Mouse (Mus musculus): ENCODE data around the gene 1700029J07Rik. TPM values are rescaled to one million over a fixed set of nuclear protein-coding genes. Genes with fewer than 3 reads are reported as not detected.
A peak's percentile ranks its signal among the peaks of the same experiment; 100 is the strongest.

1700029J07Rik gene
- polyA plus RNA-seq, 1 experiment from 2014 or later = 2.2 TPM

DNA sequence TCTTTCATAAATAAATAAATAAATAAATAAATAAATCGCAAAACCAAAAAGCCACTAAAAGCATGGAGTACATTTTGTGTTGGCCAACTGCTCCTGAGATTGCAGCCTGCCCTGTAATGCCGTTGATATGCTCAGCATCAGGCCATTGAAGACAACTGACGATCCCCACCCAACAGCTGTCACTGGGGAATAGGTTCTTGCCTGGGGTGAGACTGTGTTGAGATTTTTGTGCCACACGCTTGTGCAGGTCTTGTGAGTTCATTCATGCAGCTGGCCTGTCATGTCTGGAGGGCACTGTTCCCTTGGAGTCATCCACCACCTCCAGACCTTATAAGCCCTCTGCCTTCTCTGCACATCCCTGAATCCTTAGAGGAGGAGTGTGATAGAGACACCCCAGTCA is 28.8 kb downstream of the 1700029J07Rik start:
- Histone ChIP-seq H3K27ac (replicated peaks) (no peak overlapping the region), H3K4me2 (no peak overlapping the region), H3K9me3 (no peaks in the 10 kb centered on the region), H3K27me3 (replicated peaks) (no peaks in the 10 kb centered on the region), H3K9ac (no peak overlapping the region), H3K4me3 (no peak overlapping the region), H3K4me1 (peaks cover 7% of the 10 kb centered on the region), H3K36me3 (no peaks in the 10 kb centered on the region)
- WGBS = 79% methylated on average over 4 of the region's 4 CpGs
- ATAC-seq (ENCODE audit: extremely low read depth, insufficient number of reproducible peaks, low FRiP score, low TSS enrichment) = no peak

DNA sequence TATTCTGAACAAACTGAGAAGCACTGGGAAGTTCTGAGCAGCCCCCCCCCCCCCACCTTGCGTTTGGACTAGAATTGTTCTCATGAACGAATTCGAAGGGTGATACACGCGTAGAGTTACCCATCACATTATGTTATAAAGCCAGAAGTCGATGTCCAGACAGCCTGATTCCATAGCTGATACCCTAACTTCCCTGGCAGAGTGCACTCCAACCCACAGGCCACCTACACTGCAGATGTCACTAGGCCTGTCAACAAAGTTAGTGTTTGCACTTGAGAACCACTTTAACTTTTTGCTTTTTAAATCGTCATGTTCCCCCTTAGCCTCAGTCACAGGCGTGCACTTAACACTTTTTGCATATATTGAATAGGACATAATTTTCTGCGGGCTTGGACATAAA is 38.1 kb downstream of the 1700029J07Rik start:
- 73% methylated on average over 9 of the region's 9 CpGs for WGBS
- Histone ChIP-seq H3K9me3 (no peaks in the 10 kb centered on the region), H3K4me2 (no peak overlapping the region), H3K4me1 (peaks cover 10% of the 10 kb centered on the region), H3K36me3 (no peaks in the 10 kb centered on the region), H3K9ac (no peak overlapping the region), H3K27me3 (replicated peaks) (no peaks in the 10 kb centered on the region), H3K4me3 (no peak overlapping the region), H3K27ac (replicated peaks) (no peak overlapping the region)
- no peak for ATAC-seq (ENCODE audit: extremely low read depth, insufficient number of reproducible peaks, low FRiP score, low TSS enrichment)

DNA sequence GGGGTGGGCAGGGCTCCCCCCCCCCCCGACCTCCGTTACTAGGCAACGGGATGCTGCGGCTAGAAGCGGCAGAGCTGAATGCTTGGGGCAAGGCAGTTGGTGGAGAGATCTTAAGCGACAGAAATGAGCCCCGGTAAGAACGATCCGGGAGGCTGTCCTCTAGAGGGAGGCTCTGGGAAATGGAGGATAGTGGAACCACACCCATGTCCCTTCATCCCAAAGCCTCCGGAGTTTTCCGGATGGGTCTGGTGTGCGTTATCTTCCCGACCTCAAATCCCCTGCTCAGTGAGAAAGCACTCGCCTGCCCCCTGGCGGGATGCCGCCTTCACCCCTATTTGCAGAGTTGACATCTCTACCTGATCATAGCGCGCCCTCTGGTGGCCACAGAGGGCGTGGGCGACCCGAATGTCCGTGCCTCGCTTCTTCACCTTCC is 40.5 kb downstream of the 1700029J07Rik start, which contains the start of gene Ccdc110:
TSS of gene Ccdc110 (plus strand) at position 38 of the 433 bp plus-strand sequence.
- Histone ChIP-seq H3K27ac (replicated peaks) (no peak within 1 kb of the TSS), H3K4me2 (peak within 1 kb of the TSS; percentile 65), H3K9ac (peak within 1 kb of the TSS; percentile 38; the same call in 1 of the 2 replicates), H3K36me3 (peaks cover 4% of the 10 kb centered on the region; the same call in 1 of the 2 replicates), H3K4me1 (peaks cover 14% of the 10 kb centered on the region), H3K27me3 (replicated peaks) (no peaks in the 10 kb centered on the region), H3K4me3 (peak within 1 kb of the TSS; percentile 43), H3K9me3 (peaks cover 12% of the 10 kb centered on the region)
- no peak; the same call in 1 of the 2 replicates for ATAC-seq (ENCODE audit: extremely low read depth, insufficient number of reproducible peaks, low FRiP score, low TSS enrichment)
- WGBS = 3% methylated on average over 23 of the region's 23 CpGs

DNA sequence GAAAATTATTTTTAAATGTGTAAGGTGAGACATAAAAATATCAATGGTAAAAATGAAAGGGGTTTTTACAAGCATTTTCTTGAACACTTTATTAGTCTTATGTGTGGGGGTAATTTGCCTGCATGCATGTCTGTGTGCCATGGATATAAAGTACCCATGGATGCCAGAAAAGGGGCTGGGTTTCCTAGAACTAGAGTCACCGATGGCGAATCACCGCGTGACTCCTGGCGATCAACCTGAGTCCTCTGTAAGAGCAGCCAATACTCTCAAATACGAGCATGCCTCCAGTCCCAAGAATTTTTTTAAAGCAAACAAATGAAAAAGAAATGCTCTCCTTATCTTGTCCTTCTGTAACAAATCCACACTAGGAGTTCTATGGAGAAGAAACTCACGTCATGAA is 52.9 kb downstream of the 1700029J07Rik start:
- no peak overlapping the region for H3K9ac ChIP-seq
- ATAC-seq (ENCODE audit: extremely low read depth, insufficient number of reproducible peaks, low FRiP score, low TSS enrichment) = no peak

DNA sequence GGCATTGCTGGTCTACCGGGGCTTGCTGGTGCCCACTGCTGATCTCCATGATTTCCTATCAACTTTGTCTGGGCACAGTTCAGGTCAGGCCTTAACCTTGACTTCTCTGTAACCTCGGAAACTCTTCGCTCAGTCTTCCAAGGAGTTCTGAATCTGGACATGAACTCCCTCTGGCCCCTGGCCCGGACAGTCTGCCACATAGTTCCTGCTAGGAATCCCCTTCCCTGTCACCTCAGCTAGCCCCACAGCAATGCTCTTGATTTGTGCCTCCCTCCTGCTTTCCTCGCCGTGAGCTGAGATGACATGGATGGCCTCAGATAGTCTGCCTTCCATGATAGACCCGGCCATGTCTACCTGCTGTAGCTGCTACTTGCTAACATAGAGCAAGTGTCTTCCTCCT is 54.7 kb downstream of the 1700029J07Rik start:
- 87% methylated on average over 7 of the region's 7 CpGs for WGBS
- Histone ChIP-seq H3K9me3 (peaks cover 3% of the 10 kb centered on the region; the same call in 1 of the 2 replicates), H3K9ac (no peak overlapping the region), H3K27ac (replicated peaks) (no peak overlapping the region), H3K4me1 (no peaks in the 10 kb centered on the region; the same call in 1 of the 2 replicates), H3K4me2 (no peak overlapping the region), H3K36me3 (peaks cover 50% of the 10 kb centered on the region), H3K4me3 (no peak overlapping the region), H3K27me3 (replicated peaks) (no peaks in the 10 kb centered on the region)
- ATAC-seq (ENCODE audit: extremely low read depth, insufficient number of reproducible peaks, low FRiP score, low TSS enrichment) = no peak

More for the DNA sequence above, 52.9 kb downstream of the 1700029J07Rik start:
- 88% methylated on average over 7 of the region's 7 CpGs for WGBS
- H3K27ac ChIP-seq (replicated peaks) = no peak overlapping the region
- no peaks in the 10 kb centered on the region for H3K27me3 ChIP-seq (replicated peaks)
- peaks cover 33% of the 10 kb centered on the region for H3K36me3 ChIP-seq
- peaks cover 3% of the 10 kb centered on the region; the same call in 1 of the 2 replicates for H3K9me3 ChIP-seq
- no peak overlapping the region for H3K4me3 ChIP-seq
- no peaks in the 10 kb centered on the region; the same call in 1 of the 2 replicates for H3K4me1 ChIP-seq
- no peak overlapping the region for H3K4me2 ChIP-seq

DNA sequence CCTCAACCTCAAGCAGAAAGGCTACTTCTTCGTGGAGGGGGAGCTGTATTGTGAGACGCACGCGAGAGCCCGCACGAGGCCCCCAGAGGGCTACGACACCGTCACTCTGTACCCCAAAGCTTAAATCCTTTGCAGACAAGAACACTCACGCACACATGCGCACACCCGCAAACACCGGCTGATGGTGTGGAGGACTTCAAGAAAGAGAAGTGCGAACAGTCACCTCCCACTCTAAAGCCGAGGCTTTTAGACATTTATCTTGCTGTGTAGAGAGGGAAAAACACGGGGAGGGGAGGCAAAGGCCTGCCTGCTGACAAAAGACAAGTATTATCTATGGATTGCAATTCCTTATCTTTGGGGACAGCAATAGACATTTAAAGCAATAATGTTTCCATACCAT is 56.2 kb downstream of the 1700029J07Rik start:
- Histone ChIP-seq H3K27ac (replicated peaks) (peak overlapping the region; percentile 8; the same call in 1 of the 2 replicates), H3K4me3 (no peak overlapping the region), H3K27me3 (replicated peaks) (no peaks in the 10 kb centered on the region), H3K9me3 (peaks cover 3% of the 10 kb centered on the region; the same call in 1 of the 2 replicates), H3K36me3 (peaks cover 62% of the 10 kb centered on the region), H3K9ac (no peak overlapping the region), H3K4me1 (no peaks in the 10 kb centered on the region; the same call in 1 of the 2 replicates), H3K4me2 (no peak overlapping the region)
- 68% methylated on average over 15 of the region's 15 CpGs for WGBS
- ATAC-seq (ENCODE audit: extremely low read depth, insufficient number of reproducible peaks, low FRiP score, low TSS enrichment) = no peak

DNA sequence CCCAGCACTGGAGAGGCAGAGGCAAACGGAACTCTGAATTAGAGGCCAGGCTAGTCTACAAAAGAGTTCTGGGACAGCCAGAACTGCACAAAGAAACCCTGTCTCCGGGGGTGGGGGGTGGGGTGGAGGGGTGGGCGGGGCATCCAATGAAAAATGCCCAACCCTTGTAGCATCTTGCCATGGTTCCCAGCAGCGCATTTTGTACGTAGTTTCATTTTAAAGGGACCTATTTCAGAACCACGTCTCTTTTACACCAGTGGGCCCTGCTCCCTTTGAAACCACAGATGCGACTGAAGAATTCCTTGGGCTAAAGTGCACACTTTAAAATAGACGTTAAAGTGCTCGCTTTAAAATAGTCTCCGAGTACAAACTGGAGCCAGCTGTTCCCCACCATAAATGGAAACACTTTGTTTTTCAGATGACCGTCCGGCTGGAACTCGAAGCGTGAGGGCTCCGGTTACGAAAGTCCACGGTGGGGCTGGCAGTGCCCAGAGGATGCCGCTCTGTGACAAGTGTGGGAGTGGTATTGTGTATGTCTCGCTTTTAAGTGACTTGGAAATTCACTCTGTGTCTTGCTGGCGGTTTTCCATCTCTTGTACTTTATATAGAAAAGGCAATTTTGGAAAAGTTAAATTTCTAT is 57.9 kb downstream of the 1700029J07Rik start:
- Histone ChIP-seq H3K4me3 (no peak overlapping the region; the same call in 1 of the 2 replicates), H3K27me3 (replicated peaks) (no peaks in the 10 kb centered on the region), H3K27ac (replicated peaks) (peak overlapping the region; percentile 67), H3K4me1 (no peaks in the 10 kb centered on the region; the same call in 1 of the 2 replicates), H3K9me3 (peaks cover 1% of the 10 kb centered on the region; the same call in 1 of the 2 replicates), H3K4me2 (peak overlapping the region; percentile 18), H3K9ac (no peak overlapping the region), H3K36me3 (peaks cover 75% of the 10 kb centered on the region)
- WGBS = 66% methylated on average over 20 of the region's 20 CpGs
- ATAC-seq (ENCODE audit: extremely low read depth, insufficient number of reproducible peaks, low FRiP score, low TSS enrichment) = no peak

DNA sequence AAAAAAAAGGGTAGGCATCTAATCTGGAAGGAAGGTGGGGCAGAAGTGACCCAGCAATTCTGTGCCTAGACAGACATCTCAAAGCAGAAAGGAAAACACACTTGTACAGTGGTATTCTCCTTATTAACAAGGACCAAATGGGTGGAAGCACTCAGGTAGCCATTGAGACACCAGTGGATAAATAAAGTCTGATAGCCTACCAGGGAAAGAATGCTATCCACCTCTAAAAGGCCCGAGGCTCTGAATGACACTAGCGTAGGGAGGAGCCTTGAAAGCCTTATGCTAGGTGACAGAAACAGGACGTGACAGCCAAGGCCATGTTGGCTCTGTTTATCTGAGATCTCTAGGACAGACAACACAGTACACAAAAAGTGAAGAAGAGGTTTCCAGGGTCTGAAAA is 58.6 kb downstream of the 1700029J07Rik start:
- peaks cover 82% of the 10 kb centered on the region for H3K36me3 ChIP-seq
- H3K4me1 ChIP-seq = no peaks in the 10 kb centered on the region; the same call in 1 of the 2 replicates
- 57% methylated on average over 3 of the region's 3 CpGs for WGBS
- H3K27ac ChIP-seq (replicated peaks) = peak overlapping the region; percentile 67
- no peak overlapping the region for H3K4me3 ChIP-seq
- peak overlapping the region; percentile 18; the same call in 1 of the 2 replicates for H3K4me2 ChIP-seq
- ATAC-seq (ENCODE audit: extremely low read depth, insufficient number of reproducible peaks, low FRiP score, low TSS enrichment) = no peak
- H3K9me3 ChIP-seq = no peaks in the 10 kb centered on the region
- H3K9ac ChIP-seq = no peak overlapping the region
- H3K27me3 ChIP-seq (replicated peaks) = no peaks in the 10 kb centered on the region

DNA sequence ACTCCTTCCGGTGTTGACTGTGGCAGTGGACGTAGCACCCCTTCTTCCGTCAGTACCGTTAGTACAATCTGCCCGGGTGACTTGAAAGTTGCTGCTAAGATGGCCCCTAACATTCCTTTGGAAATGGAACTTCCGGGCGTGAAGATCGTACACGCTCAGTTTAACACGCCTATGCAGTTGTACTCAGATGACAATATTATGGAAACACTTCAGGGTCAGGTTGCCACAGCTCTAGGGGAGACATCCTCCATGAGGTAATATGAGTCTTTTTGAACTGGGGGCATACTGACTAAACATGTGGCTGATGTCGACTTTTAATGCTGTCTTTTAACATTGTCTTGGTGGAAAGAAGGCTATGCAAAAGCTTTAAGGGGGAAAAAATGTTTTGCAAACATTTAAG is 61.3 kb downstream of the 1700029J07Rik start:
- no peaks in the 10 kb centered on the region for H3K9me3 ChIP-seq
- no peaks in the 10 kb centered on the region; the same call in 1 of the 2 replicates for H3K4me1 ChIP-seq
- 85% methylated on average over 11 of the region's 11 CpGs for WGBS
- no peak overlapping the region for H3K4me3 ChIP-seq
- H3K9ac ChIP-seq = no peak overlapping the region
- no peak overlapping the region for H3K27ac ChIP-seq (replicated peaks)
- no peak for ATAC-seq (ENCODE audit: extremely low read depth, insufficient number of reproducible peaks, low FRiP score, low TSS enrichment)
- H3K27me3 ChIP-seq (replicated peaks) = no peaks in the 10 kb centered on the region
- peaks cover 90% of the 10 kb centered on the region for H3K36me3 ChIP-seq
- no peak overlapping the region for H3K4me2 ChIP-seq

DNA sequence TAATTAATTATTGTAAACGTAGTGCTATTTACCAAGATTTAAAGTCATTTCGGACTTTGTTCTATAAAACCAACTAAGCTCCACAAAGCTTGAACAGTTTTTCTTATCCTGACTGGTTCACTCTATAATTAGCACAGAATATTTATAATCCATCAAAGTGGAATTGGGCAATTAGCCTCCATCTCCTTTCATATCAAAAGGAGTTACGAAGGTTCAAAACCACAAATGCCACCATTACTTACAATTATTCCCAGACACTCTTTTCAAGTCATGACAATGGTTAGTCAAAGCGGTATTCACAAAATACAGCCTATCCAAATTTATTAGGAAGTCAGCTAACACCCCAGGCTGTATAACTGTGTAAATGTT is 68.8 kb downstream of the 1700029J07Rik start:
- Histone ChIP-seq H3K9ac (no peak overlapping the region), H3K27ac (replicated peaks) (no peak overlapping the region), H3K4me2 (no peak overlapping the region), H3K9me3 (no peaks in the 10 kb centered on the region), H3K4me3 (no peak overlapping the region), H3K4me1 (peaks cover 31% of the 10 kb centered on the region), H3K27me3 (replicated peaks) (no peaks in the 10 kb centered on the region), H3K36me3 (peaks cover 81% of the 10 kb centered on the region)
- ATAC-seq (ENCODE audit: extremely low read depth, insufficient number of reproducible peaks, low FRiP score, low TSS enrichment) = no peak
- WGBS = 91% methylated on average over 4 of the region's 4 CpGs

DNA sequence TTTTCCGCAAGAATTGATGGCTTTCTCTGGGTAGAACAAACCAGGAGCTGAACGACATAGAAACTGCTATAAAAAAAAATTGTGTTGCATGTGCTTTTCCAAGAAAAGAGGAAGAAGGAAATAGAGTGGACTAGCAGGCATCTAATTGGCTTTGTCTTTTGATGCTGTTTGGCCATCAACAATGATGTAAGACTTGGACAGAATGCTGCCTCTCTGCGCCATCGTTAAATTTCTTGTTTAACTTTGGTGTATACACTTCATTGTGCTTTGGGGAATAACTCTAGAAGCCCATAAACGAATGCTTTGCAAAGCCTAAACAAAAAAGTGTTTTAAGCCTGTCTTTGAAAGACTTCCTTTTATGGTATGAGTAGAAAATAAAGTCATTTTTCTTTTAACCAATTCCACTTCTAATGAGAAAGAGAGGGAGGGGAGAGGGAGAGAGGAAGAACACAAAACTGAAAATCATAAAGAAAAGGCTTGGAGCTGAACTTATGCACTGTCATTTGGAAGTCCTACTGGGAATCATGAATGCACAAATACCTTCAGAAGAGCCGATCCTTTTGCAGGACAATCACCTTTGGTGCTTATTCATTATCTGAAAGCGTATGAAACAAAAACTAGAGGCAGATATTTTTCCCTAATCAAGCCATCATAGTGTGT is 69.3 kb downstream of the 1700029J07Rik start:
- Histone ChIP-seq H3K9ac (no peak overlapping the region), H3K36me3 (peaks cover 78% of the 10 kb centered on the region), H3K4me1 (peaks cover 35% of the 10 kb centered on the region), H3K27ac (replicated peaks) (no peak overlapping the region), H3K27me3 (replicated peaks) (no peaks in the 10 kb centered on the region), H3K4me2 (no peak overlapping the region), H3K9me3 (no peaks in the 10 kb centered on the region), H3K4me3 (no peak overlapping the region)
- 86% methylated on average over 7 of the region's 7 CpGs for WGBS
- ATAC-seq (ENCODE audit: extremely low read depth, insufficient number of reproducible peaks, low FRiP score, low TSS enrichment) = no peak

Measured in heart, embryonic 13.5 days (tissue).